Mouse (Mus musculus) G1E (cell line): Measurements from ENCODE around the gene Rec8.

Source experiments
- CTCF ChIP-seq: IDR thresholded peaks from 2 replicates; pipeline ENCODE4 v1.5.1; 2012; ENCODE audit warnings: low read depth, low read length, inconsistent platforms, mixed read lengths
- GATA2 ChIP-seq: IDR thresholded peaks from 2 replicates; pipeline ENCODE4 v1.6.1; 2012; ENCODE audit warnings: low read depth, low read length, inconsistent platforms, borderline replicate concordance
- TAL1 ChIP-seq: conservative IDR thresholded peaks from 2 replicates; pipeline ENCODE4 v1.6.1; 2012; ENCODE audit warnings: low read depth, low read length, inconsistent platforms, mixed read lengths

DNA sequence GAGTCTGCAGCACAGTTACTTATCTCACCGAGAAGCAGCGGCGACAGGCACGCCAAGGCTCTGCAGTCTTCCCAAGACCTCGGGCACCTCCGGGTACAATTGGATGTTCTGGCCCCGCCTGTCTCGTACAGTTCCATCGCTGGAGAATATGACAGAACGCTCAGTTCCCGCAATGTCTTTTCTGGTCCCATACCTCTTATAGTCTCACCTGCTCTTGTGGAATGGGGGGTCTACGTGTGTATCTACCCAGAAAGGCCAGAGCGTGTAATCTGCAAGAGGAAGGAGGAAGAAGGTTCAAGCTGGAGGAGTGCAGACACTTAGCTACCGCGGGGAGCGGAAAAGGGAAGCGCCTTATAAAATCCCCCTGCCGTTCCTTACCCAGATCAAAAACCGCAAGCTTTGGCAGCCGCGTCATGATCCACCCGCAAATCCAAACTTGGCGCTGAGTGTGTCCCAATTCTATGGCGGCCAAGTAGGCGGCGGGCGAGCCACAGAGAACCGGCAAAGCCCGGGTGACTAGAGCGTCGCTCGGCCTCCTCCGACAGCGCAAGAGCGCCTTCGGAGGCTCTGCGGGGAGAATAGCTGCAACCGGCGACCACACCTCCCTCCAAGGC lies 42.2 kb downstream of the Rec8 start, which contains the start of gene Mdp1:
- TF ChIP-seq CTCF, result no peak
- TF ChIP-seq TAL1, result no peak
- TF ChIP-seq GATA2, result no peak
